Mouse (Mus musculus): ENCODE measurements at regions not wholly inside any gene's neighbourhood (a gene's known extent, or its start where the extent isn't known, plus 50 kb on each side); places are given as distances from the start of the nearest gene placed in this dataset.

- H3K36me3 ChIP-seq (ENCODE audit: control insufficient read depth, insufficient read depth): no peaks in the 10 kb centered on the region
- no peak overlapping the region for H3ac ChIP-seq (ENCODE audit: control insufficient read depth, insufficient read length, low read depth)
- H3K4me3 ChIP-seq (ENCODE audit: insufficient read depth, poor library complexity, severe bottlenecking): no peak overlapping the region
- H3K79me3 ChIP-seq (ENCODE audit: low read depth): no peaks in the 10 kb centered on the region
- no peaks in the 10 kb centered on the region for H3K27me3 ChIP-seq (ENCODE audit: control insufficient read depth, insufficient read depth, insufficient read length)
- TF ChIP-seq FOSL1 (IDR thresholded peaks at IDR 0.05; ENCODE audit: insufficient read depth, low read length, poor library complexity, severe bottlenecking) (no peak), MYOG (IDR thresholded peaks at IDR 0.05; ENCODE audit: control insufficient read depth, extremely low read depth, insufficient read length) (no peak), MAX (IDR thresholded peaks at IDR 0.05) (no peak), CTCF (IDR thresholded peaks at IDR 0.05; ENCODE audit: control insufficient read depth, insufficient read depth, insufficient read length) (no peak), MYOD1 (IDR thresholded peaks at IDR 0.05; ENCODE audit: control insufficient read depth, insufficient read length, low read depth) (no peak), CEBPB (IDR thresholded peaks at IDR 0.05; ENCODE audit: low read depth) (no peak), USF1 (IDR thresholded peaks at IDR 0.05; ENCODE audit: low read depth) (no peak)
- H3K79me2 ChIP-seq (ENCODE audit: control insufficient read depth, insufficient read depth): no peaks in the 10 kb centered on the region
These were observed 129.3 kb upstream of the Klf3 start for GRCm38 (mm10) chr5:64673861-64674260.

- H3ac ChIP-seq (ENCODE audit: control insufficient read depth, insufficient read length, low read depth): no peak overlapping the region
- no peak for TF ChIP-seq USF1 (IDR thresholded peaks at IDR 0.05; ENCODE audit: low read depth)
- TF ChIP-seq MYOG (IDR thresholded peaks at IDR 0.05; ENCODE audit: control insufficient read depth, extremely low read depth, insufficient read length): no peak
- TF ChIP-seq FOSL1 (IDR thresholded peaks at IDR 0.05; ENCODE audit: insufficient read depth, low read length, poor library complexity, severe bottlenecking): no peak
- TF ChIP-seq CEBPB (IDR thresholded peaks at IDR 0.05; ENCODE audit: low read depth): no peak
- no peak for TF ChIP-seq CTCF (IDR thresholded peaks at IDR 0.05; ENCODE audit: control insufficient read depth, insufficient read depth, insufficient read length)
- TF ChIP-seq MAX (IDR thresholded peaks at IDR 0.05): no peak
- TF ChIP-seq MYOD1 (IDR thresholded peaks at IDR 0.05; ENCODE audit: control insufficient read depth, insufficient read length, low read depth): no peak
- no peaks in the 10 kb centered on the region for H3K79me3 ChIP-seq (ENCODE audit: low read depth)
- no peak overlapping the region for H3K4me3 ChIP-seq (ENCODE audit: insufficient read depth, poor library complexity, severe bottlenecking)
- H3K79me2 ChIP-seq (ENCODE audit: control insufficient read depth, insufficient read depth): no peaks in the 10 kb centered on the region
- no peaks in the 10 kb centered on the region for H3K36me3 ChIP-seq (ENCODE audit: control insufficient read depth, insufficient read depth)
- no peaks in the 10 kb centered on the region for H3K27me3 ChIP-seq (ENCODE audit: control insufficient read depth, insufficient read depth, insufficient read length)
These were observed 126.8 kb upstream of the Klf3 start for GRCm38 (mm10) chr5:64676214-64676945.

GRCm38 (mm10) chr5:64676946-64677588, 126.1 kb upstream of the Klf3 start:
- no peak overlapping the region for H3ac ChIP-seq (ENCODE audit: control insufficient read depth, insufficient read length, low read depth)
- H3K79me2 ChIP-seq (ENCODE audit: control insufficient read depth, insufficient read depth): no peaks in the 10 kb centered on the region
- H3K27me3 ChIP-seq (ENCODE audit: control insufficient read depth, insufficient read depth, insufficient read length): no peaks in the 10 kb centered on the region
- H3K4me3 ChIP-seq (ENCODE audit: insufficient read depth, poor library complexity, severe bottlenecking): no peak overlapping the region
- no peaks in the 10 kb centered on the region for H3K36me3 ChIP-seq (ENCODE audit: control insufficient read depth, insufficient read depth)
- H3K79me3 ChIP-seq (ENCODE audit: low read depth): no peaks in the 10 kb centered on the region
- TF ChIP-seq CTCF (IDR thresholded peaks at IDR 0.05; ENCODE audit: control insufficient read depth, insufficient read depth, insufficient read length) (no peak), USF1 (IDR thresholded peaks at IDR 0.05; ENCODE audit: low read depth) (no peak), MYOD1 (IDR thresholded peaks at IDR 0.05; ENCODE audit: control insufficient read depth, insufficient read length, low read depth) (no peak), FOSL1 (IDR thresholded peaks at IDR 0.05; ENCODE audit: insufficient read depth, low read length, poor library complexity, severe bottlenecking) (no peak), MYOG (IDR thresholded peaks at IDR 0.05; ENCODE audit: control insufficient read depth, extremely low read depth, insufficient read length) (no peak), CEBPB (IDR thresholded peaks at IDR 0.05; ENCODE audit: low read depth) (no peak)

DNA sequence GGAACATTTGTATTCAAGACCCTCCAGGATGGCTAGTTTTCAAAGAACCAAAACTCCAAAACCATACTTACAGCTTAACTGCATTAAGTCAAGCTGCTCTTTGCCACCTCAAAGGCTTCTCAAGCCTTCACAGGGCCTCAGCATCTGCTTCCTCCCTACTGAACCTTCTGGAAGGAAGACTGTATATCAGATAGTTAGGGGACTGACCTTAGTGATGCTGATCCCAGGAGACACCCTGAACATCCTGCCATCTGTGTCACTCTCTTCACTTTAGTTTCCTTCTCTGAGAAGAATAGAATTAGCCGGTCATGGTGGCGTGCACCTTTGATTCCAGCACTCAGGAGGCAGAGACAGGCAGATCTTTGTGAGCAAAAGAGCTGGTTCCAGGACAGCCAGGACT, 124.5 kb upstream of the Klf3 start:
- Histone ChIP-seq H3K27me3 (ENCODE audit: control insufficient read depth, insufficient read depth, insufficient read length) (no peaks in the 10 kb centered on the region), H3K79me3 (ENCODE audit: low read depth) (no peaks in the 10 kb centered on the region), H3K79me2 (ENCODE audit: control insufficient read depth, insufficient read depth) (no peaks in the 10 kb centered on the region), H3K36me3 (ENCODE audit: control insufficient read depth, insufficient read depth) (no peaks in the 10 kb centered on the region), H3K4me3 (ENCODE audit: insufficient read depth, poor library complexity, severe bottlenecking) (no peak overlapping the region), H3ac (ENCODE audit: control insufficient read depth, insufficient read length, low read depth) (no peak overlapping the region)
- TF ChIP-seq CTCF (IDR thresholded peaks at IDR 0.05; ENCODE audit: control insufficient read depth, insufficient read depth, insufficient read length): no peak
- TF ChIP-seq MAX (IDR thresholded peaks at IDR 0.05): no peak

DNA sequence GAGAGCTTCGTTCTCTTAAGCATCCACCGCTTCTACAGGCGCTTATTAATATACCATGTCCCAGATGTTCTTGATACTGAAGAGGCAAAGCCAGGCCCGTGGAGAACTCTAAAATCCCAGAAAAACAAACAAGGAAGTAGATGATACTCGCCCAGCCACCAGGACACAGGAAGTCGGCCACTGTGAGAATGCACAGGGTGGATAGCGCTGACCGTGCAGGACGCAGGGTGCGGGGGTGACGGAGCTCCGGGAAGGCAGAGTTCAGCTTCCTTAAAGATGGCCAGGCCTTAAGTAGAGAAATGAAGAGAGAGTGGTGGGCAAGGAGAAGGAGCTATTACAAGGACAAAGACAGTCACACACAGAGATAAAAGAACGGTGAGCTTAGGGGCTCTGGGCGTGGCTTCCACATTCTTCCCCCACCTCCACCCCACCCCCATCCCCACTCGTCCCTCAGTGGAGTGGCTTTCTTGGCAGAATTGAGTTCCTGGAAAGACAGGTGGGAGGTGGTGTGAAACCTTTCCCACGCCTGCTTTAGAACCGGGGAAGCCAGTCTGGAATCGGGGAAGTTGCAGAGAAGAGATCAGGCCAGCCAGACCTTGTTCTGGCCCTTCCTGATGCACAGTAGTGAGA, 123.1 kb upstream of the Klf3 start:
- no peak overlapping the region for H3ac ChIP-seq (ENCODE audit: control insufficient read depth, insufficient read length, low read depth)
- TF ChIP-seq CEBPB (IDR thresholded peaks at IDR 0.05; ENCODE audit: low read depth) (no peak), MYOD1 (IDR thresholded peaks at IDR 0.05; ENCODE audit: control insufficient read depth, insufficient read length, low read depth) (no peak)
- no peaks in the 10 kb centered on the region for H3K79me2 ChIP-seq (ENCODE audit: control insufficient read depth, insufficient read depth)
- H3K4me3 ChIP-seq (ENCODE audit: insufficient read depth, poor library complexity, severe bottlenecking): no peak overlapping the region
- no peaks in the 10 kb centered on the region for H3K27me3 ChIP-seq (ENCODE audit: control insufficient read depth, insufficient read depth, insufficient read length)
- H3K36me3 ChIP-seq (ENCODE audit: control insufficient read depth, insufficient read depth): no peaks in the 10 kb centered on the region
- H3K79me3 ChIP-seq (ENCODE audit: low read depth): no peaks in the 10 kb centered on the region

DNA sequence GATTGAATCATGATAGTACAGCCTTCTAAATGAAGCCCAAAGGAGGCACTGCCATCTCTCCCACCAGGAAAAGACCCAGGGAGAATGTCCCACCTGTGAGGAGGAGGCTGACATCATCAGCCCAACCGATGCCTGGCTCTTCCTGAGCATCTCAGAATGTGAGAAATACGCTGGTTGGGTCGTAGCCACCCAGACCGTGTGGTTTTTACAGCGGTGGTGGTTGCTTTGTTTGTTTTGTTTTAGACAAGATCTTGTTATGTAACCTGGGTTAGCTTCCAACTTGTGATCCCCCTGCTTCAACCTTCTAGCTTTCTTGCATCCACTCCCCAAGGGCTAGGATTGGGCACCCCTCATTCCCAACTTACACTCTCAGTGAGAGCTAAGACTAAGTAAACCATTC, 122.0 kb upstream of the Klf3 start:
- Histone ChIP-seq H3K4me3 (ENCODE audit: insufficient read depth, poor library complexity, severe bottlenecking) (no peak overlapping the region), H3K79me2 (ENCODE audit: control insufficient read depth, insufficient read depth) (no peaks in the 10 kb centered on the region), H3K36me3 (ENCODE audit: control insufficient read depth, insufficient read depth) (no peaks in the 10 kb centered on the region), H3K79me3 (ENCODE audit: low read depth) (no peaks in the 10 kb centered on the region), H3ac (ENCODE audit: control insufficient read depth, insufficient read length, low read depth) (no peak overlapping the region), H3K27me3 (ENCODE audit: control insufficient read depth, insufficient read depth, insufficient read length) (no peaks in the 10 kb centered on the region)
- TF ChIP-seq FOSL1 (IDR thresholded peaks at IDR 0.05; ENCODE audit: insufficient read depth, low read length, poor library complexity, severe bottlenecking): no peak
- TF ChIP-seq MYOG (IDR thresholded peaks at IDR 0.05; ENCODE audit: control insufficient read depth, extremely low read depth, insufficient read length): no peak
- no peak for TF ChIP-seq CEBPB (IDR thresholded peaks at IDR 0.05; ENCODE audit: low read depth)
- TF ChIP-seq USF1 (IDR thresholded peaks at IDR 0.05; ENCODE audit: low read depth): no peak
- no peak for TF ChIP-seq MAX (IDR thresholded peaks at IDR 0.05)
- no peak for TF ChIP-seq MYOD1 (IDR thresholded peaks at IDR 0.05; ENCODE audit: control insufficient read depth, insufficient read length, low read depth)
- TF ChIP-seq CTCF (IDR thresholded peaks at IDR 0.05; ENCODE audit: control insufficient read depth, insufficient read depth, insufficient read length): no peak
